Mouse (Mus musculus) CD8-positive naive resting alpha-beta T cell, adult 2 months (primary cell): ENCODE measurements around the gene Olfr1359.
A peak's percentile ranks its signal among the peaks of the same experiment; 100 is the strongest.
"Not testable (repeated sequence)": the region's sequence is repeated elsewhere in the genome, so short reads cannot be mapped to it uniquely, and the experiment has no call there.

Experiments
- DNase-seq, 2 experiments: peaks; one replicate each; pipeline ENCODE4 v3.0.0; 2022; ENCODE audit warnings: low read depth in 2 of 2, low spot score in 2 of 2

Olfr1359 gene

DNA sequence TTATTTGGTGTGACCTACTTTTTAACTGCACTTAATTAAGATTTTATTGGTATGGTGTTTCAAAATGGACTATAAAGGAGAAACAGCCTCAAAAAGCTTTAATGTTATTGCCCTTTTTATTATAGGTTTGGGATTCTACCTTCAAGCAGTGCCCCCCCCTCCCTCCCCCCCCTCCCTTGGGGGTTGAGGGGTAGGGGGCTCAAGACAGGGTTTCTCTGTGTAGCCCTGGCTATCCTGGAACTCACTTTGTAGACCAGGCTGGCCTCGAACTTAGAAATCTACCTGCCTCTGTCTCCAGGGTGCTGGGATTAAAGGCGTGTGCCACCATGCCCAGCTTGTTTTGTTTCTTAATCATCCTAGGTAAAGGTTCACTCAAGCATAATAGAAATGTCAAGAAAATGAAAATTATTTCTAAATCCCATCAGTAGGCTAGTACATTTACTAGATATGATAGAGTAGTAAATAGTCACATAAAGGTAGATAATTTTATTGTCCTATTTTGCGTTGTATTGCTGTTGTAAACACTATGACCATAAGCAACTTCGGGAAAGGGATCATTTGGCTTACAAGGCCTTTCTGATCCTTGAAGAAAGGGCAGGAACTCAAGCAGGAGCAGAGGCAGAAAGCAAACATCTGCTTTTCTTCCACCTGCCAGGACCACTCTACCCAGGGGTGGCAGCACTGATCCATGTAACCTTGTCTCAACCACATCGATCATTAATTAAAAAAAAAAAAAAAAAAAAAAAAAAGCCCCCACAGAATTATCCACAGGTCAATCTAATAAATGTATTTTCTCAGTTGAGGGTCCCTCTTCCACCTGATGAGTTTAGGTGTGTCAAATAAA lies 25.3 kb downstream of the Olfr1359 start:
- DNase-seq, result no peak

DNA sequence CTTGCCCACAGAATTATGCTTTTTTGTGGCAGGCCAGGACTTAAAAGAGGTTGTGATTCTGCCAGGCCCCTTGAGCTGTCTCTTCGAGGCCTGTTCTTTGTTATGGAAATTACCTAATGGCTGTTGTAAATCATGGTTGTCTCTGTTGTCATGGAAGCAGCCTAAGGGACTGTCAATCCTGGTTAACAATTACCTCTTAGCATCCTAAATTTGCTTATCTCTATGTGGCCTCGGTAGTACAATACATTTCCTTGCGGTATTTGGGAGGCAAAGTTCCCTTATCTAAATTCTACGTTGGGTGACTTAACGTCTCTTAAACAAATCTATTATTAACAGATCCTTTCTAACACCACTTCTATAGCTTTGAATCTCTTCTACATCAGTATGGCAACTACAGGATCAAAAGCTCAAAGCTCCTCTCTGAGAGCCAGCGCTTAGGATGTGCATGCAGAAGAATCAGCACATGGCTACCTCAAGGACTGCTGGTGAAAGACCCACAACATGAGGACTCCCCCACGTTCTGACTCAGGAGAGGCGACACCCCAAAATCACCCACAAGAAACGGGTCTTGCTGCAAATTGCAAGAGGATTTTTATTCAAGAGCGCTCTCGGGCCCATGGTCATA lies 30.1 kb downstream of the Olfr1359 start:
- DNase-seq, result no peak

DNA sequence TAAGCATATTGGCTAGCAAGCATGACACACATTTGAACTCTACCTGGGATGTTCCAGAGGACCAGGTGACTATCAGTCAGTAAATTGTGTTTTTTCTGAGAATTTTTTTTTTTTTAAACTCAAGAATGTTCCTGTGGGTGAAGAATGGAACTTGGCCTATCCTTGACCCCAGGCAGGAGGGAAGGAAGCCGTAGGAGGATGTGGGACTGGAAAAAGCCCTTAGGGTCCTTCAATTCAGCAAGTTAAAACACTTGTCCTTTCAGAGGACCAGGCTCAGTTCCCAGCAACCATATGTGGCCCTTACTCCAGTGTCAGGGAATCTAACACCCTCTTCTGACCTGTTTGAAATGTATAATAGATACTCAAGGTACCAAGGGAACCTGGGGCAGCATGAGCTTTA lies 31.6 kb downstream of the Olfr1359 start:
- DNase-seq, result no peak

DNA sequence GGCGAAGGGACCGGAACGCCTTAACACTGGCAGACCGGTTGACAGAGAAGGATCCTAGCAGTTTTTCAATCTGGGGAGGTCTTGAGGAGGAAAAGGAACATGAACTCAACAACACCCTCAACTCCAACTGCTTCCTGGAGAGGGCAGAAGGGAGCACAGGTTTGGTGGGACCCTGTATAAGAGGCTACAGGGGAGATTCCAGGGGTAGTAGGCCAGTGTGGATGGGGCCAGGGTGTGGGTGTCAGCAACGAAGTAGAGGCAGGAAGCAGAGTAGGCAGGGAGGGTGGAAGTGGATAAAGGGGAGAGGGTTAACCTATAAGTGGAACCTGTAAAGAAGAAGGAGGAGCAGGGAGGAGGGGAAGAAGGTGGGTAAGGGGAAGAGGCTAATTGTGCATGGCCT lies 35.6 kb downstream of the Olfr1359 start:
- no peak for DNase-seq

DNA sequence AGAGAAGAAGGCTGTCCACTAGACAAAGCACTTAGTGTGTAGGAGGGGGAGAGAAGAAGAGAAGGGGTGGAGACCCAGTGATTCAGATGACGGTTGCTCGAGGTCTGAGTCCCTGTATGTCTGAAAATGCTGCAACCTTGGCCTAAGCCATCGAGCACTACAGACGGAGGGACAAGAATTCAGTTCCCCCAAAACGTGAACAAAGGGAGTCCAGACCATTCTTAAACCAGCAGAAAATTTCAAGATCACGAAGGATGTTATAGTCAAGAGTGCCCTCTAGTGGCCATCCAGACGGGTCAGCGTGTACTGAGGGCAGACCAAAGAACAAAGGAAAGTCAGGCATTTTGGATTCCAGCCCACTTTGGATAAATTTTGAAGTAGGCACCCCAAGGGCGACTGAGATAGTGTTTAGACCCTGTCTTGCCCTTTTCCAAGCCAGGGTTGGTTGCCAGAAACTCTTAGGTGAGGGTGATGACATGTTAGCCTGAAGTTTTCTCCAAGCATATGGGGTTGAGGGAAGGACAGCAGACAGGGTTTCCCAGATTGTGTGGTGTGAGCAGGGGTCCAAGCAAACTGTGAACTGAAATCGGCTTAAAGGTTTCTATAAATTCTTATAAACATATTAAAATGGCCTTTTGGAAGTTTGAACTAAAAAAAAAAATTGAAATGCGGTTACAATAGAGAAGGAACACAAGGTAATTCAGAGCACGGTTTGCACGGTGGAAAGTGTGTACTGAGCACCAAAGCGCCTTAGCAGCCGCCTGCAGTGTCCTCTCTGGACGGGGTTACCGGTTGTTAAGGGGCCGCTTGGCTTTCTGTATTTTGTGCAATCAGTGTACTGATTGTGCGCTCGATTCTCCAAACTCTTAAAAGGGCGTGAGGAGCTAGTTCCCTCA lies 36.3 kb downstream of the Olfr1359 start:
- peak; percentile 70 to 79 for DNase-seq

DNA sequence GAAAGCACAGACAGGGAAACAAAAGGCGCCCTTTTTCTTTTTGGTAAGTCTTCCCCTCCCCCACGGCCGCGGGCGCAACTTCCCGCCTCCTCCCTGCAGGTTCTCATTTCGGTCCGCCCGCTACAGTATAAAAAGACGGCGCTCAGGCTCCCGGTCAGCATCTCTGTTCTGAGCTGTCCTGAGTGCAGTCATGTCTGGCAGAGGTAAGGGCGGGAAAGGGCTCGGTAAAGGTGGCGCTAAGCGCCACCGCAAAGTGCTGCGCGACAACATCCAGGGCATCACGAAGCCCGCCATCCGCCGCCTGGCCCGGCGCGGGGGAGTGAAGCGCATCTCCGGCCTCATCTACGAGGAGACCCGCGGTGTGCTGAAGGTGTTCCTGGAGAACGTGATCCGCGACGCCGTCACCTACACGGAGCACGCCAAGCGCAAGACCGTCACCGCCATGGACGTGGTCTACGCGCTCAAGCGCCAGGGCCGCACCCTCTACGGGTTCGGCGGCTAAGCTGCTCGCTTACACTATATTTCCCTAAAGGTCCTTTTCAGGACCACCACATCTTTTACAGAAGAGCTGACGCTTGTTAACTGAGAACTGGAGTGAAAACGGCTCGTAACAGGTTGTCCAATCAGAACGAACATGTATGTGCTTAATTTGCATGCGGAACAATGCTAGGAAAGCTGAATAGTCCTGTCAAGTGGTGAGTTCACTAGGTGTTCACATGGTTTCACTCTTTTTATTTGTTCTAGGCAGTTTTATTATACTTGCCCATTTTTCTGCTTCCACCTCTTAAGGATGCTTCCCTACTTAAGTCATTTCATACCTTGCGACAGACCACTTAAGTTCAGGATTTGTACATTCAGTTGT lies 37.2 kb downstream of the Olfr1359 start, which contains the start of gene Hist1h4j:
TSS of gene Hist1h4j (plus strand) at position 159 of the 862 bp plus-strand sequence.
- DNase-seq, result peak in 1 of 2 experiments; percentile 60

DNA sequence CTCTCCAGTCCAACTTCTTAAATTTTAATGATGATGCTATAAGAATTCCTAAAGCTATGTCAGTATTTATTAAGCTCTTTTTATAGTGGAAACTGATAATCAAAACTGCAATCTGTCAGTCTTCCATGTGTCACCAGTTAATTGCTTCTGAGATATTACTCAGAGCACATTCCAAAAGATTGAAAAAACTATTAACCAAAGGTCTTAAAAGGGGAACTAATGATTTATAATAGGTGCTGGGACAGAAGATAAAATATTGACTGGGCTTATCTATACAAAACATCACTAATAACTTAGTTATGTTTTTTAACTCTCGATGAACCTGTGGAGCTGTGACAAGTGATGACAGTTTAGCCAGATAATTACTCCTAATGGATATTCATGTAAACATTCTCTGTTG lies 47.1 kb downstream of the Olfr1359 start:
- no peak for DNase-seq

DNA sequence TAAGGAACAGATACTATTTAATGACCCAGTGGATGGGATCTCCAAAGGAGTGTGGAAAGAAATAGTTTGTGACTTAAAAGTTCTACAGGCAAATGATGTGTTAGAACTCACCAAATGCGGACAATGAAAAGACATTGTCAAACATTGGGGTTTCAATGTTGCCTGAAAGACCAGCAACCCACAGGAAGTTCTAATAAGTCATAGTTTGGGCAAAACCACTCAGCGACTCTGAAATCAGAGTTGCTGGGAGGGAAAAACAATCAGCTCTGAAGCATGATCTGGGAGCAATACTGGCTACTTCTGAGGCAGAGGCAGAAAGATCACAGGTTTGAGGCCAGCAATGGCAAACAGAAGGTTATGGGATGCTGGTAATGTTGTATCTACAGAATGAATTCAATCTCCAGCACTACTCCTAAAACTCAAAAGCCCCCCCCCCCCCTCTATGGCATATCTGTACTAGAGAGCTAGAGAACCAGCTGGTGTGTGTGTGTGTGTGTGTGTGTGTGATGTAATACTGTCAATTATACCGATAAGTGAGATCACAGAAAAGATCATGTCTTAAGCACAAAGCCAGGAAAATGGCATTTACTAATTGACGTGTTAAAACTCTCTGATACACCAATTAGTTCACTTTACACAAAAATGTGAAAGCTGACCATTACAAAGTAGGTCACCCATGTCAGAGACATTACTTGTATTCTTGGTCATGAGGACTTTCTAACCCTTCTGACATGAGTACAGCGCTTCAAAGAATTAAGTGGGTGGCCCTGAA lies 51.7 kb downstream of the Olfr1359 start:
- no peak for DNase-seq

DNA sequence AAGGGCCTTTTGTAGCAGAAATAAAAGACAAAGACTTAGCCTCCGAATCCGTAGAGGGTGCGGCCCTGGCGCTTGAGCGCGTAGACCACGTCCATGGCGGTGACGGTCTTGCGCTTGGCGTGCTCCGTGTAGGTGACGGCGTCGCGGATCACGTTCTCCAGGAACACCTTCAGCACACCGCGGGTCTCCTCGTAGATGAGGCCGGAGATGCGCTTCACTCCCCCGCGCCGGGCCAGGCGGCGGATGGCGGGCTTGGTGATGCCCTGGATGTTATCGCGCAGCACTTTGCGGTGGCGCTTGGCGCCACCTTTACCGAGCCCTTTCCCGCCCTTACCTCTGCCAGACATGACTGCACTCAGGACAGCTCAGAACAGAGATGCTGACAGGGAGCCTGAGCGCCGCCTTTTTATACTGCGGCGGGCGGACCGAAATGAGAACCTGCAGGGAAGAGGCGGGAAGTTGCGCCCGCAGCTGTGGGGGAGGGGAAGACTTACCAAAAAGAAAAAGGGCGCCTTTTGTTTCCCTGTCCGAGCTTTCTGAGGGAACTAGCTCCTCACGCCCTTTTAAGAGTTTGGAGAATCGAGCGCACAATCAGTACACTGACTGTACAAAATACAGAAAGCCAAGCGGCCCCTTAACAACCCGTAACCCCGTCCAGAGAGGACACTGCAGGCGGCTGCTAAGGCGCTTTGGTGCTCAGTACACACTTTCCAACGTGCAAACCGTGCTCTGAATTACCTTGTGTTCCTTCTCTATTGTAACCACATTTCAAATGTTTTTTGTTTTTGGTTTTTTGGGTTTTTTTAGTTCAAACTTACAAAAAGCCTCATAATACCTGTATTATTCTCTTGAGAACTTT lies 52.5 kb downstream of the Olfr1359 start, which contains the start of gene Hist1h4k:
TSS of gene Hist1h4k (minus strand) at position 347 of the 859 bp plus-strand sequence.
- DNase-seq, result peak; percentile 80 to 83

DNA sequence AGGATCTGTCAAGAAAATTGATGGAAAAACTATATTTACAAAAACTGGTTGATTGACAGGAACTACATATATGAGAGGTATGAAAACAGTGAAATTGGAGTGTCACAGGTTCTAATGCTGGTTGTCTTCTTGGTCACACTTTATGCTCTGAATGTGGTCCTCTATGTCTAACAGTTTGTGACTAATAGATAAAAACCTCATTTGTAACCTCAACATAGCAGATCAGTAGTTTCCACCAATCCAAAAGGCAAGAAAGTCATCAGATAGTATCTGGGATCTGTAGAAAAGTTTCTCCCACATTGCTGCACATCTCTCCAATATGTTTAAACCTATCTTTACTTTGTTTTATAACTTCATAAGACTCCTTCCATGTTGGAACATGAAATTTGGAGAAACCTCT lies 53.5 kb downstream of the Olfr1359 start:
- no peak for DNase-seq

DNA sequence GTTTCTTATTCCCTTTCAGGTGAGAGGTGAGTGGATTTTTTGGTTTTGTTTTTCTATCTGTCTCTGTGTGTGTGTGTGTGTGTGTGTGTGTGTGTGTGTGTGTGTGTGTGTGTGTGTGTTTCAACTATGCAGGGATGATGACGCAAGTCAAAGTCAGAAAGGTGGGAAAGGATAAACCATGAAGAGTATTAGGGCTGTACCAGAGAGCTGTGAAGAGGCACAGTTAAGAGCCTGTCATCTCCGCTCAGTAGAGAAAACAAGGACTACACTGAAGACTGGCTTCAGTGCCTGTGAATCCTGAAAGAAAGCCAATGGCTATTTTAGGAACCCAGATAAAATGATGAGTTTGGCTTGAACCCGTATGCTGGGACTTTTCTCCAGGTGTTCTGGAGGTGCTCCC lies 53.9 kb downstream of the Olfr1359 start:
- DNase-seq, result no peak

DNA sequence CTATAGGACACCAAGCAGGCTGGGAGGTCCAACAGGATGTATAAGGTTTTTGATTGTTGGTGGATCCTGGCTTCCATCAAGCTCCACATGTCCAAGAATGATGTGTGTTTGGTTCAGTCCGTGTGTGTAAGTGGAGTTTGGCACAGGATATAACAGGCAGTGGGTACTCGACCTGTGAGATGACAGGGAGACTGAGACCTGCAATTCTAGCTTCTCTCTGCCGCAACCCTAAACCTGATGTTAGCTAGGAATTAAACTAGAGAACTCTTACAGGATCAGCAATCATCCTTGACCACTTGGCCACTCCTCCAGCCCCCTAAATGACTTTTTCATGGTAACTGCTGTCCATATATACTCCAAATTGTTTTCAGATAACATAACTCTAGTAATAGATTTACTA lies 54.4 kb downstream of the Olfr1359 start:
- DNase-seq, result no peak

DNA sequence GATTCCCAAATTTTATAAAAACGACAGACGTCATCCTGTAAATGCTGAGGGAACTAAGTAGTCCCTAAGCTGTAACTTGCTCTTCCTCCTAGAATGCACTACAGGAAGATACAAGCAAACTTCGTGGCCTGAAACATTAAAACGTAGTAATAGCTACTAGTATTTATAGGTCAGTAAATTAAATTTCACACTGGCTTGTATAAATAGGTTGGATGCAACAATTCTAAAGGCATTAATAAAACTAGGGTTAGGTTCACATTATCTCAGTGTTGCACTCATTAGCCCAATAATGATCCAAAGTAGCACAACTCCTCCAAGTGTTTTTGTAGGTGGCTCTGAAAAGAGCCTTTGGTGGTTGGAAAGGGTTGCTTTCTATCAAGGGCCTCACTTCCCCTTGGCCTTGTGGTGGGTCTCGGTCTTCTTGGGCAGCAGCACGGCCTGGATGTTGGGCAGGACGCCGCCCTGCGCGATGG lies 55.2 kb downstream of the Olfr1359 start:
- DNase-seq, result no peak

DNA sequence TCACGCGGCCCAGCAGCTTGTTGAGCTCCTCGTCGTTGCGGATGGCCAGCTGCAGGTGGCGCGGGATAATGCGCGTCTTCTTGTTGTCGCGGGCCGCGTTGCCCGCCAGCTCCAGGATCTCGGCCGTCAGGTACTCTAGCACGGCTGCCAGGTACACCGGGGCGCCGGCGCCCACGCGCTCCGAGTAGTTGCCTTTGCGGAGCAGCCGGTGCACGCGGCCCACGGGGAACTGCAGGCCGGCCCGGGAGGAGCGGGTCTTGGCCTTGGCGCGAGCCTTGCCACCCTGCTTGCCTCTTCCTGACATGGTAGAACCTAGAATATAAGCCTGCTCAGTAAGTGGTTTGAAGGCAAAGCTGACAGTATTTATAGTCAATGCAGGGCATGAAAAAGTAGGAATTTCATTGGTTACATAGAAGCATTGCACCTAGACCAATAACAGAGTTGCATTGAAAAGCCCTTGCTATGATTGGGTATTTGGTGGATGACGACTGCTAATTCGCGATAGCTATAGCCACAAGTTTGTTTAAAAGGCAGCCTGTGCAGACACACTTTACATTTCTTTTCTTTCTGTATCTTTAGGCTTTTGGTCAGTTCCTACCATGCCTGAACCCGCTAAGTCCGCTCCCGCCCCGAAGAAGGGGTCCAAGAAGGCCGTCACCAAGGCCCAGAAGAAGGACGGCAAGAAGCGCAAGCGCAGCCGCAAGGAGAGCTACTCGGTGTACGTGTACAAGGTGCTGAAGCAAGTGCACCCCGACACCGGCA lies 55.8 kb downstream of the Olfr1359 start, which contains the start of the genes Hist1h2ak and Hist1h2bn:
TSS of gene Hist1h2ak (minus strand) at position 304 of the 762 bp plus-strand sequence.
TSS of gene Hist1h2bn (plus strand) at position 600 of the 762 bp plus-strand sequence.
- DNase-seq, result peak; percentile 46 to 62

DNA sequence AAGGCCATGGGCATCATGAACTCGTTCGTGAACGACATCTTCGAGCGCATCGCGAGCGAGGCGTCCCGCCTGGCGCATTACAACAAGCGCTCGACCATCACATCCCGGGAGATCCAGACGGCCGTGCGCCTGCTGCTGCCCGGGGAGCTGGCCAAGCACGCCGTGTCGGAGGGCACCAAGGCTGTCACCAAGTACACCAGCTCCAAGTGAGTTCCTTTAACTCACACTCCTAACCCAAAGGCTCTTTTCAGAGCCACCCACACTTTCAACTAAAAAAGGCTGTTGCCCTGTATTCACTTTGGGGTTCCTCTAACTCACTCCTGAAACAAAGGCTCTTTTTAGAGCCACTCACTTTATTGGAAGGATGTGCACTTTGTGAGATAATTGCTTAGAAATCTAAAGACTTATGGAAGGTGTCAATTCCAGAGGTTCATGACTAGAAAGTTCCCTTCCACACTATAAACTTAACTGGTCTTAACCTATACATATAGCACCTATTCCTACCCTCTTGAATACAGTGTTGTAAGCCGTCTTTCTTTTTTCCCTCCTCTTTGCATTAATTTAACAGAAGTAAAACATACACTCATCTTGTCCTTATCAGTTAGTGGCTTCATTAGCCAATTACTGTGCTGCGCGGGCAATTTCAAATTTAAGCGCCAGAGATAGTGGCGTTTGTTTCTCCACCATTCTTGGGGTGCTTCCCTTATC lies 56.5 kb downstream of the Olfr1359 start:
- not testable (repeated sequence) for DNase-seq

DNA sequence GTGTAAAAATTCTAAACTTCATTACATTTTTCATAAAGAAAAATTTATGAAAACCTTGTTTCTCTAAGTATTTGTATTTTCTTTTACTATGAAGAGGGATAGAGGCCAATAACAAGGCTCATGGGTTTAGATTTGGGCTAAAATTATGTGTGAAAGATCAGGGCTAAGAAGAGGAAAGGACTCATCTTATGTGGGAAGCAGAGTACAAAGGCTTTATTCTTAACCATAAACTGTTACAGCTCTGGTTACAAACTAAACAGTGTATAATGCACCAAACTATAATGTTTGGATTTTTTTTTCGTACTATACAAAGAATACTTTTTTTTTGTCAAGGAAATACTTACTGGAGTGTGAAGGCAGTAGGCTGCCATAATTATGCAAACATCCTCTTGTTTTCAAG lies 57.8 kb downstream of the Olfr1359 start:
- no peak for DNase-seq
